Mouse (Mus musculus): Measurements from ENCODE around the gene 4930438A08Rik.
"Not testable (repeated sequence)": the region's sequence is repeated elsewhere in the genome, so short reads cannot be mapped to it uniquely, and the experiment has no call there.

The 4930438A08Rik gene

DNA sequence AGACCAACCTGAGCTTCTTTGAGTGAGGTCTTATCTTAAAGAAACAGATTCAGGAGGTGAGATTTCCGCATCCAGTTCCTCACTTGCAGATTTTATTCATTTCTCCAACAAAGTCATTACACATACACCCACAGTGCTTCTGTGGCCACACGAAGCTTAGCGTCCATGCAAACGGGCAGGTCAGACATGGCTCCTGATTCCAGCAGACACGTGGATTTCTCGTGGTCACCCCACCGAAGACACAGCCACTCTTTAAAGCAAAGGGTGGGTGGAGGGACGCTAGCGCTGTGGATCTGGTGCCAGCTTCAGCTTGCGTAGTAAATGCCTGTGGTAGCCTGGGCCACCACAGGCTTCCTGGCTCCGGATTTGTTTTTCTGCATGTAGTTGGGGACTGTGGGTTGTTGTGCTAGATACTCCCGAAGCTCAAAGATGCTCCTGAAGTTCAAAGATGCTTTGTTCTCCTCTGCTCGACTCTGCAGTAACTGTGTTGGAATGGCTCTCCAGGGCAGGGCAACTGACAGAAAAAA is 7.4 kb downstream of the 4930438A08Rik start:
- no peak for DNase-seq (ENCODE audit: low spot score in 2 of 2)

DNA sequence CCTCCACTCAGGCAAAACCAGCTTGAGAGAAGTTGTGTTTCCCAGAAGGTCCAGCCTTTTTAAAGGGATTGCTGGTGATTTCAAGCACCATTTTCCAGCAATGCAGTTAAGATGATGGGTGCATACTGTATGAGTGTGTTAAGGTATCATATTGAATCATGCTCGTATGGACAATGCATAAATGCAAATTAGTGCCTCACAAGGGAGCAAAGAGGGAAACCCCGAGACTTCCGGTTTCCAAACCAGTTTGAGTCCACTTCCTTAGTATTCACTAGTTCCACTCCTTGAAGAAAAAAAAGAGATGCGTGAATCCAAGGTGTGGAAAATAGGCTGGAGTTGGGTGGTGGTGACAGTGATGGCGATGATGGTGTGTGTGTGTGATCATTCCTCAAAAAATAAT is 7.9 kb downstream of the 4930438A08Rik start:
- no peak for DNase-seq (ENCODE audit: low spot score in 2 of 2)

DNA sequence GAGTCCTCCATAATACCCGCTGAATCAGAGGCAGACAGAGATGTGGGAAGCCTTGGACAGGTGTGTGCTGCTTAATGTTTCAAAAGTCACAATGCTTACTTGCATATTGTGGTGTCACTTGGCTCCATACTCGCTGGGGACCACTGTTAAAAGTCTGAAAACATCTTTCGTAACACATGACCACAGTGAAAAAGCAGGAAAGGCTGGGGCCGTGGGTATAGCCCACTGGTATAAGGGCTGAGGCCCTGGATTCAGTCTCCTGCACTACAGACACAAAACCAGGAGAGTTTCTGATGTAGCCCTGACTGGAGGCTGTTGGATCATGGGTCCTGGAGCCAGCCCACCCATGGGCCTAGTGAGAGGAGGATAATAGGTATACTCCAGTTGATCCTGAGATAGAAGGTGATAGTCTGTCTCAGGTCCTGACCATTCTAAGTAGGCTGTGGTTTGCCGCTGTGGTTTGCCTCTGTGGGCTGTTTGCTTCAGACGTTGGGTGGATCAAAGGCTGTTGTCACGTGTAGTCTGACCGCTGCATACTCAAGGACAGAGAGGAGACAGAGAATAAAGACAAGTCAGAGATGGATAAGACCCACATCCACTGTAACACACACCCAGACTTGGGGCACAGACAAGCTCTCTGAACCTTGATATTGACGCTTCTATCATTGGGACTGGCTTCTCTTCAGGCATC is 15.5 kb downstream of the 4930438A08Rik start:
- DNase-seq (ENCODE audit: low spot score in 2 of 2): no peak

DNA sequence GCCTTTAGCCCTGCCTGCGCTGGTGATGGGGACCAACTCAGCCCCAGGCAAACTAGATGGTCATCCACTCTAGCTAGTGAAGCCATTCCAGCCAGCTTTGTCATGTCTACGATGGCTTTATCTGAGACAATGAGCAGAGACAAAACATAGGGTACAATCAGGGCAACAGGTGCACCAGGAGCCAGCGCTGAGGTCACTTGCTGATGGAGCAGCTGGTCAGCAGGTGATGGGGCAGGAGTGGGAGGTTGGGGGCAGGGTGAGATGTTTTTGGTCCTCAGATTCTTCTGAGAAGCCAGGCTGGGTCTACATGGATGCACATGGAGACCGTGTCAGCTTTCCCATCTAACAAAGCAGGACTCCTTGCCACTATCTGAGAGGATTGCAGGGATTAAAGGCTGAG is 16.2 kb downstream of the 4930438A08Rik start:
- no peak for DNase-seq (ENCODE audit: low spot score in 2 of 2)

DNA sequence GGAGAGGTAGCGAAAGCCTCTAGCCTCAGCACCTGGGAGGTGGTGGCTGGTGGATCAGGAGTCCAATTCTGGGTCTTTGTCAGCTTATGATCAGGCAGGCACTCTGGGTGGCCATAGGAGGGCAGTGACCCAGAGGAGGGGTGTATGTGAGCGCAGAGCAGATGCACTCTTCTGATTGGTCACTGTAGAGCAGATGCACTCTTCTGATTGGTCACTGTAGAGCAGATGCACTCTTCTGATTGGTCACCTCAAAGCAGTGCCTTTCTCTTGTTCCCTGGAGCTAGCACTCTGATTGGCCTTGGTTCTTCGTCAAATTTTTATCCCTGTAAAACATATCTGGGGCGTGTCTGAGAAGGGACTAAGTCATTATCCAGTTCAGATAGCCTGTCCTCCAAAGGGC is 18.2 kb downstream of the 4930438A08Rik start:
- DNase-seq (ENCODE audit: low spot score in 2 of 2): no peak

DNA sequence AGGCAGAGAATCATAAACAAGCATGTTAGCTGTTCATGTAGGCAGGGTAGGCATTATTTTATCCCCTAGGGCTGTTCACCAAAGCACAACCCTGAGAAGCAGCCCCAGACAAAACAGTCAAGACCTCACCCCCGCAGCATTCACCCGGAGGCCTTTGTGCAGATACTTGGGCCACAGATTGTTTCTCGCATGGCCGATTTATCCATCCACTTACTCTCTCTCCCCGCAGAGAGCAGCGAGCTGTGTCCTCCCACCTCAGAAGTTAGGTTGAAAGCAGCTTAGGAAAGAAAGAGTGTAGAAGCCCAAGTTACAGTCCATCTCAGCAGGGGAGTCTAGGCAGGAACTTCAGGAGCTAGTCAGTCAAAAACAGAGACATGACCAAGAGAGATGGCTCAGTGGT is 22.8 kb downstream of the 4930438A08Rik start:
- no peak for DNase-seq (ENCODE audit: low spot score in 2 of 2)

DNA sequence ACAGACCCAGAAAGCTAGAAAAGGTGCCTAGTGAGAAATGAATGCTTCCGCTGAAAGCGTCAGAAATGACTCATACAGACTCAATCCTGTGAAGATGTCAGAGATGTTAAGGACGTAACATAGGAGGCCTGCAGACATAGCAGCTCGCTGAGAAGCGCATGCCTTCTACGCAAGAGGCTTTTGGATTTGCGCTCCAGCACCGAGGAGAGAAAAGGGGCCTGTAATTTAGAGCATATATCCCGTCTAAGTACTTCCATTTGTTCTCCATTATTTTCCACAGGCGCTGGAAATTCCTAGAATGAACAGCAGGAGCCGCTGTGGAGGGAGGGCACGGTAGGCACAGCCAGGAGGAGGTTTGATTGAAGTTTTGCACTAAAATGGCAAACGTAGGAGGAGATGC is 26.5 kb downstream of the 4930438A08Rik start:
- peak in 1 of 2 experiments; percentile 86 for DNase-seq (ENCODE audit: low spot score in 2 of 2)

DNA sequence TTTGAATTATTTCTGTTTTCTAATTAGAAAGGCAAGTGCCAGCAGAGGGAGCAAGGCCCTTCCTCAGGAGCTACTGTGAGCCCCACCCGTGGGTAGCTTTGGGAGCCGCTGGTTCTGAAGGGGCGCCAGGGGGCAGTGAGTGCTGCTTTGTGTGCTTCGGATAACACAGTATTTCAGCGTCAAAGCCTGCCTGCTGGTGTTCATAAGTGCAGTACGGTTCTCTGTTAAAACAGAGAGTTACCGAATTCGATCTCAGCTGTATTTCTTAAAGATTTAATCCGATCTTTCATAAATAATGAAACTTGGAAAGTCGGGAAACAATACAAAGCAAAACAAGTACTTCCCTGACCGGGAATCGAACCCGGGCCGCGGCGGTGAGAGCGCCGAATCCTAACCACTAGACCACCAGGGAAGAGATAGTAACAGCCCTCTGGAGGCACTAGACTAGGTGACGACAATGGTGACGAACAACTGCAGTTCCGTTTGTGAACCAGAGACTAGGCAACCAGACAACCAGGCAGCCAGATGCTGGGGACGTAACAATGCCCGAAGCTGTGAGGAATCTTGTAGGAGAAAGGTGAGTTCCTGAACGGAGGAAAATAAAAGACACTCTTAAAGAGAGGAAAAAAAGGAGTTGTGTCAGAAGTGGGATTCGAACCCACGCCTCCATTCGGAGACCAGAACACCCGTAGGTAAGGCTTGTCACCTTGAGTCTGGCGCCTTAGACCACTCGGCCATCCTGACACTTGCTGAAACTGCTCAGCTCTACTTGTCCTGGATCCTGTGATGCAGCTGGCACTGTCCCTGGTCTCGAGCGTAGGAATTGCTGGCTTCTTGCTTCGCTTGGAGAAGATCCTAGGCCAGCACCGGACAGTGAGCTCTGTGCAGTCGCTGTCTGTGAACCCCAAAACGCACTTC is 27.5 kb downstream of the 4930438A08Rik start:
- DNase-seq (ENCODE audit: low spot score in 2 of 2): peak; percentile 93 to 99

DNA sequence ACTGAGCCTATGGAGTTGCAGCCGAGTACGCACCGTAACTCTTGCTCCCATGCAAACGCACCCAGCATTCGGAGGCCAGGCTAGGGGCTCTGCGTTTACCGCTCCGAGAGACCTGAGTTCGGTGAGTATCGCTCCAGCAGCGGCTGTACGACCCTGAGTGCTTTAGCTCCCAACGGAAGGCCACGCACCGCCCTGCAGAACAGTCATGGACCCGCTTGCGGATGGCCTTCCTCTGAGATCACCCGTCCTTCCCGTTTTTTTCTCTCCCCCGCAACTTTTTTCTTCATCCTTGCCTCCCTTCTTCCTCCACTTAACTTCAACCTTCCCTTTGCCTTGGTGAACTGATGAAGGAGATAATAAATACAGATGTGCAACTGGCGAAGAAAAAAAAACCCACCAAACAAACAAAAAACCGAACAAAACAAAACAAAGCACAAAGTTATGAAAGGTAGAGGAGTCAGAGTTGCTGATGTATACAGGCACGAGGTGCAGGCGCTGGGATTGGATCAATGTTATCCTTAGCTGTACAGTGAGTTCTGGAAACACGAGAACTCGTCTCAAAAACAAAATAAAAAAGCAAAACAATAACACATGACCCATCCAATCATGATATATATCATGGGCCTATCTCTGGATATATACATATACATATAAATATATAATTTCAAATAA is 28.3 kb downstream of the 4930438A08Rik start:
- no peak for DNase-seq (ENCODE audit: low spot score in 2 of 2)

DNA sequence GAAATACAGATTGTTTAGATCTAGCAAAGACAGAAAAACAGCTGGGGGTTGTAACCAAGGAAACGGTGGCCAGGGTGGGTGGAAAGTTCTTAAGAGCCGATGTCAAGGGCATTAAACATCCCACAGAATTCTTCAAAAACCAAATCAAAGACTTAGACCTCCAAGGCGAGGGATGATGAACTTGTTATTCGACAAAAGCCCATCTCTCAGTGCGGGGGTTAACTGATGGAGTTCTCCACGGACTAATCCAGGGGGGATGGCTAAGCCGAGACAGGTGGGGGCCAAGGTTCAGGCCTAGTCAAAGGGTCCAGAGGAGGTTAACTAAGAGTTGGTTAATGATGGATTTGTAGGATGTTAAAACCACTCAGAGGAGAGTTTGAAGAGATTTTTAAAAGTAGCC is 29.0 kb downstream of the 4930438A08Rik start:
- no peak for DNase-seq (ENCODE audit: low spot score in 2 of 2)

DNA sequence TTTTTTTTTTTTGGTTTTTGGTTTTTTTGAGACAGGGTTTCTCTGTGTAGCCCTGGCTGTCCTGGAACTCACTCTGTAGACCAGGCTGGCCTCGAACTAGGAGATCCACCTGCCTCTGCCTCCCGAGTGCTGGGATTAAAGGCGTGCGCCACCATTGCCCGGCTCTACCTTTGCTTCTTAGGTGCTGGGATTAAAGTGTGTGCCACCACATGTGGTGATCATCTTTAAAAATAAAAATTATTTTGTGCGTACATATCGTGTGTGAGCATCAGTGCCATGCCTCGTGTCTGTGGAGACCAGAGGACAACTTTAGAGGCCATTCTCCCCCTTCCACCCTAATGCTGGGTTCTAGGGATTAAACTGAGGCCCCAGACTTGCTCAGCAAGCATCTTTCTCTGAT is 30.7 kb downstream of the 4930438A08Rik start:
- DNase-seq (ENCODE audit: low spot score in 2 of 2): not testable (repeated sequence)

DNA sequence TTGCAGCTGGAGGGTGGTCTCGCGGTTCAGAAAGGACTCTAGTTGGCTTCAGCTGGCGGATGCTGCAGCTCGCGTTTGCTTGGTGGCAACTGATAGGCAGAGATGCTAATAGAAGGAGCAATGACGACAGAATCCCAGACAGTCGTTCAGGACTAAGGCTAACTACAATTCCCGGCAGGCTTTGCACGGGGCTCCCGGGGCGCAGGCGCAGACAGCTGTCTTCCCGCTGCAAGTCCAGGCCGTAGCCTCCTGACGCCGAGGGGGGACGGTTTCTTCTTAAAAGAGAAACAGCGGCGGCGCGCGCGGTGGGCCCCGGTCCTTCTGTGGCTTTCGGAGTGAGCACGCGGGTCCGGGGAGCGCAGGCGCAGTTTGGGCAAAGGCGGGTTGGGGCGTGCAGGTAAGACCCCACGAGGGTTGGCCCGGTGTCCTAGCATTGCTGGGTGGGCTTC is 32.3 kb downstream of the 4930438A08Rik start, which contains the start of gene Zfp692:
Gene Zfp692 (plus strand): TSS at position 210 of the 449 bp plus-strand sequence.
- peak; percentile 93 to 96 for DNase-seq (ENCODE audit: low spot score in 2 of 2)

DNA sequence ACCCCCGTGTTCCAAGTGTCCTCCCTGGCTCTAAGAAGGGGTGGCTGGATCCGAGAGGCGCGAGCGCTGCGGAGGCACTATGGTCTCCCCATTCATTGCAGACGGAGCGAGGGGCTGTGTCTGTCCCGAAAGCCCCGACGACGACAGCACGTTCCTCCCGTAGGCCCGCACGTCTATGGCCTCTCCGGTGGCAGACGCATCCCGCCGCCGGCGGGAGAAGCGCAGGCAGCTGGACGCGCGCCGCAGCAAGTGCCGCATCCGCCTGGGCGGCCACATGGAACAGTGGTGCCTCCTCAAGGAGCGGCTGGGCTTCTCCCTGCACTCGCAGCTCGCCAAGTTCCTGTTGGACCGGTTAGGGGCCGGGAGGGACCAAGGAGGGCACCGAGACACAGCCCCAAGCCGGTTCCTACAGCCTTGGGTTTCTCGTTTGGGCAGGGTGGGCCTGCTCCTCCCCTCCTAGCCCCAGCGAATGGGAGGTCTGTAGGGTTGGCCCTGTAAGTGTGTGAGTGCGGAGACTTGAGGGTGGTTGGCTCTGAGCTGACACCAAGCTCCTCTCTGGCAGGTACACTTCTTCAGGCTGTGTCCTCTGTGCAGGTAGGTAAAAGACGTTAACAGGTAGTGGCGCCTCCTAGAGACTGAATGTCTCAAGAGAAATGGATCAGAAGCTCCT is 32.9 kb downstream of the 4930438A08Rik start:
- DNase-seq (ENCODE audit: low spot score in 2 of 2): peak in 1 of 2 experiments; percentile 45

DNA sequence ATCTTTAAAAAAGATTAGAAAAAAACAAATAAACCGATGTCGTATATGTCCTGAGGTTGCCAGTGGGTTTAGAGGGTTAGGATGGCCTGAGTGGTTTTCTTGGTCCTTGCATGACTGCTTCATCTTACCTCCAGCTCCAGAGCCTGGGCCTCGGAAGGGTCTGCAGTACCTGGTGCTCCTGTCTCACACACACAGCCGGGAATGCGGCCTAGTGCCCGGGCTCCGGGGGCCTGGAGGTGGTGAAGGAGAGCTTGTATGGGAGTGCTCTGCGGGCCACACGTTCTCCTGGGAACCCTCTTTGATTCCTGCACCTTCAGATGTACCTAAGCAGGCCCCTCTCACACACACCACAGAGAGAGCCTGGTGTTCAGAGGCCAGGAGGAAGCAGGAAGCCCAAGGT is 34.1 kb downstream of the 4930438A08Rik start:
- no peak for DNase-seq (ENCODE audit: low spot score in 2 of 2)

DNA sequence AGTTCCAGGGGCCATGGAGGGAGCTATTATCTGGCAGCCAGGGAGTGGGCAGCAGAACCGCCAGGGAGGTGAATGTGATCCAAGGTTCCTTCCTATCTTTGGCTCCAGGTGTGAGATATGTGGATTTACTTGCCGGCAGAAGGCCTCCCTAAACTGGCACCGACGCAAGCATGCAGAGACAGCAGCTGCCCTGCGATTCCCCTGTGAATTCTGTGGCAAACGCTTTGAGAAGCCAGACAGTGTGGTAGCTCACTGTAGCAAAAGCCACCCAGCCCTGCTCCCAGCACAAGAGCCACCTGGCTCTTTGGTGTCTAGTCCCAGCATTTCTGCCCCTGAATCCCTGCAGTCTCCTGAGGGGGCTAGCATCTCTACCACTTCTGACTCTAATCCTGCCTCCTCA is 39.5 kb downstream of the 4930438A08Rik start:
- no peak for DNase-seq (ENCODE audit: low spot score in 2 of 2)

DNA sequence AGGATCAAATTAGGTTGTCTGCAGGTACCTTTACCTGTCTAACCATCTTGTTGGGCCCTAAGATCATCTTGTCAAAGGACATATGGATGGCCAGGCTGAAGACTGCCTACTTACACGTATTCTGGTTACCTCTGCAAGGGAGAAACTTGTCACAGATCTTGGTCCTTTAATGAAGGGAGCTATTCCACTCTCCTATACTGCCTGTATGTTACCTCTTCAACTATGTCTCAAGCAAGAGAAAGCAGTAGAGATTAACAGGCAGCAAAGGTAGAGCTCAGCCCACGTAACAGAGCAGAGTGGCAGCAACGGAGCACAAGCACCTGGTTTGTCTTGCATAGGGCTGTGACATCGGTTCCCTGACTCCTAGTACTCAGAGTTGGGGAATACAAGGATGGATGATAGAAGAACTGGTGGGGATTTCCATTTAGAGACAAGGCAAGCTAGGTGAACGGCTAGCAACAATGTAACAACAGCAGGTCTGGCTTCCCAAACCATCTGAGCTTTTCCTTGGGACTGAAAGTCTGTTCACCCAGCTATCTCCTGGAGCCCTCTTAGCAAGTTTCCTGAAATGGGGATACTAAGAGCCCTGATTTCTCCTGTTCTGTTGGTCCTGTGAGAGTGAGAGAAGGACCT is 41.1 kb downstream of the 4930438A08Rik start:
- DNase-seq (ENCODE audit: low spot score in 2 of 2): no peak

DNA sequence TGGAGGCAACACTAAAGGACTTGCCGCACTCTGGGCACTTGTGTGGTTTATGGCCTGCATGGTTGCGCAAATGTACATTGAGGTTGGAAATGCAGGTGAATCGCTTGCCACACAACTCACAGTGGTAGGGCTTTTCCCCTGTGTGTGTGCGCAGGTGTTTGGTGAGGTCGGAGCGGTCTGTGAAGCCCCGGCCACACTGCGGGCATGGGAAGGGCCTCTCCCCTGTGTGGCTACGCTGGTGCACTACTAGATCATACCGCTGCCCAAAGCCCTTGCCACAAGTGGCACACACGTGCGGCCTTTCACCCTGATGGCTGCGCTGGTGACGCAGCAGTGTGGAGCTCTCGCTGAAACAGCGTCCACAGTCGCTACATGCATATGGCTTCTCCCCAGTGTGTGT is 41.7 kb downstream of the 4930438A08Rik start:
- no peak for DNase-seq (ENCODE audit: low spot score in 2 of 2)

DNA sequence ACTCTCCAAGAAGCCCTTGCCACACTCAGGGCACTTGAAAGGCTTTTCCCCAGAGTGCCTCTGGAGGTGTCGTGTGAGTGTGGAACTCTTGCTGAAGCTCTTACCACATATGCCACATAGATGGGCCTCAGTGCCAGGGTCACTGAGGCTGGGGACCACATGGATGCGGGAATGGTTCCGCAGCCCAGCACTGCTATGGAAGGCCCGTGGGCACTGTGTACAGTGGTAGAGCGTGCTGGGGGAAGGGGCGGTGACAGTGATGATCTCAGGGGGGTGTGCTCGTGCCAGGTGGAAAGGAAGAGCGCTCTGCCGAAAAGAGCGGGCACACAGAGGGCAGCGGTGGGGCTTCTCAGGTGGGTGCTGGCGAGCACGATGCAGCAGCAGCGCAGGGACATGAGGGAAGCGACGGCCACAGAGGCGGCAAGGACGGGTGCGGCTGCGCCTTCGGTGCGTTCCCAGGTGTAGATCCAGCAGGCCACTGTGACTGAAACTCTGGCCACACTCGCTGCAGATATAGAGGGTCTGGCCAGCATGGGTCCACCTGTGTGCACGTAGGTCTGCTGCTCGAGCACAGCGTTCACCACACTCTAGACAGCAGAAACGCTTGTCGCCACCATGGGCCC is 42.3 kb downstream of the 4930438A08Rik start:
- DNase-seq (ENCODE audit: low spot score in 2 of 2): no peak

DNA sequence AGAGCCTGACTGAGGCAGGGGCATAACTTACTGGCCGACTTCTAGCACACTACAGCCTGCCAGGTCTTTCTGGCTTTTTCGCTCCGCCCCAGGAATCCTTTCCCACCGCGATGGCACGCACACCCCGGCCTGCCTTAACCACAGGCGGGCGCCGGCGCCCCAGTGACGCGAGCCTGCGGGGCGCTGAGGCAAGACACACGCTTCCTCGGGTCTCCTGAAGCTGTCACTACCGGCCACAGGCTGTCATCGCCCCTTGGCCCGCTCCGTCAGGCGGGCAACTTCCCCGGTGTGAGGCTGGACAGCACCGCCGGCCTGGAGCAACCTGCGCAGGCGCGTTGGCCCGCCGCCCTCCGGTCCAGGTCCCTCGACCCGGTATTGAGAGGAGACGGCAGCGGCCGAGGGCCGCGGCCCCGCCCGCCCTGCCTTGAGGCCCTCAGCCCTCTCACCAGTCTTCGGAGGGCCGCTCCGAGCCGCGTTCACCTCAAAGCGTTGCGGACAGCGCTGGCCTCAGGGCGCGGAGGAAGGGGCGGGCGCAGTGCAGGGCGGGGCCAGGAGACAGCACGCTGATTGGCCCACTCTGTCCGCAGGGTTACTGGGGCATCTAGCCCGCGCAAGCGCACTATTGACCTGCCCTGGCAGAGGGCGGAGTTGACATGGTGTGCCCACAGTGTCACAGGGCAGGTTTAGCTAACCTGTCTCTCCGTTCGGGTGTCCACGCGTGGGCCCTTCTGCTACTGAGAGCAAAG is 48.4 kb downstream of the 4930438A08Rik start:
- DNase-seq (ENCODE audit: low spot score in 2 of 2): peak; percentile 89 to 96
